8 mouse cellular contexts compared by ENCODE assay signal in genomic region chr2:25182664-25183063, GRCm38 (mm10). TPM values are rescaled to one million over a fixed set of nuclear protein-coding genes. Genes with fewer than 3 reads are reported as not detected.
DNase-seq lines count a peak whose midpoint lies in the region; ATAC-seq and TF ChIP-seq lines count a peak whose summit lies in the region.

No protein-coding gene starts in this region.

- H3K4me1 ChIP-seq in lung, postnatal 0 days (ENCODE audit: insufficient read depth, low read depth, low read length) = peaks cover 6% of the 10 kb centered on the region; the same call in 1 of the 2 replicates
- peaks cover 21% of the 10 kb centered on the region for H3K4me1 ChIP-seq in liver, embryonic 11.5 days (replicated peaks; ENCODE audit: control insufficient read depth, insufficient read depth, low read length)
- peaks cover 3% of the 10 kb centered on the region; the same call in 1 of the 2 replicates for H3K4me1 ChIP-seq in stomach, postnatal 0 days (replicated peaks; ENCODE audit: control insufficient read depth, insufficient read depth)
- H3K4me1 ChIP-seq in thymus, adult 2 months (replicated peaks; ENCODE audit: control insufficient read depth, insufficient read depth, low read length) = peaks cover 36% of the 10 kb centered on the region

- H3K9ac ChIP-seq in lung, postnatal 0 days (replicated peaks; ENCODE audit: low read depth) = 0 out of 2 replicates have a peak overlapping the region, but pooled peaks have one; percentile 16
- H3K9ac ChIP-seq in liver, embryonic 11.5 days (ENCODE audit: low read depth, low read length) = 0 out of 2 replicates have a peak overlapping the region, but pooled peaks have one; percentile 38
- 0 out of 2 replicates have a peak overlapping the region, but pooled peaks have one; percentile 32 for H3K9ac ChIP-seq in stomach, postnatal 0 days (ENCODE audit: low read length)

- TF ChIP-seq CTCF in lung, postnatal 0 days (IDR thresholded peaks at IDR 0.05) = no peak
- no peak for TF ChIP-seq CTCF in stomach, postnatal 0 days (IDR thresholded peaks at IDR 0.05; ENCODE audit: low read depth)
- TF ChIP-seq CTCF in thymus, adult 2 months (IDR thresholded peaks at IDR 0.05; ENCODE audit: borderline replicate concordance, control insufficient read depth, extremely low read depth, insufficient read depth, low read length, poor library complexity) = no peak

- no peaks in the 10 kb centered on the region for H3K9me3 ChIP-seq in lung, postnatal 0 days (ENCODE audit: low read length)
- no peaks in the 10 kb centered on the region for H3K9me3 ChIP-seq in liver, embryonic 11.5 days (ENCODE audit: control insufficient read depth, low read length)
- no peaks in the 10 kb centered on the region for H3K9me3 ChIP-seq in stomach, postnatal 0 days (ENCODE audit: control insufficient read depth, low read length)

- peak overlapping the region; percentile 63 for H3K4me3 ChIP-seq in lung, postnatal 0 days (ENCODE audit: low read depth, low read length)
- H3K4me3 ChIP-seq in liver, embryonic 11.5 days (ENCODE audit: low read depth, low read length) = peak overlapping the region; percentile 65
- peak overlapping the region; percentile 17; the same call in 1 of the 2 replicates for H3K4me3 ChIP-seq in stomach, postnatal 0 days (ENCODE audit: low read depth, low read length)
- H3K4me3 ChIP-seq in thymus, adult 2 months (ENCODE audit: control insufficient read depth, insufficient read depth, low read length) = no peak overlapping the region

- peak; percentile 24 for DNase-seq in CD4-positive, CD25-positive, alpha-beta regulatory T cell, adult 2 months (ENCODE audit: low read depth, low spot score)
- DNase-seq in lung, postnatal 0 days (ENCODE audit: low spot score) = no peak
- no peak for DNase-seq in lung, postnatal 25 days (ENCODE audit: low spot score)
- DNase-seq in liver, embryonic 11.5 days (ENCODE audit: low spot score) = no peak
- no peak for DNase-seq in stomach, postnatal 0 days (ENCODE audit: low spot score)
- DNase-seq in gastrocnemius, adult 18-20 months (ENCODE audit: low spot score) = no peak
- no peak for DNase-seq in thymus, adult 2 months

- TF ChIP-seq POLR2A in thymus, adult 2 months (IDR thresholded peaks at IDR 0.05; ENCODE audit: control insufficient read depth, extremely low read depth, insufficient read depth, low read length, poor library complexity) = no peak

- WGBS in lung, postnatal 0 days = 26% methylated on average over 6 of the region's 6 CpGs
- 32% methylated on average over 6 of the region's 6 CpGs for WGBS in liver, embryonic 11.5 days
- 43% methylated on average over 6 of the region's 6 CpGs for WGBS in stomach, postnatal 0 days
- WGBS in thymus, adult 2 months = 36% methylated on average over 6 of the region's 6 CpGs

- TF ChIP-seq EP300 in lung, postnatal 0 days (IDR thresholded peaks at IDR 0.05) = no peak
- no peak for TF ChIP-seq EP300 in stomach, postnatal 0 days (optimal IDR thresholded peaks at IDR 0.05)

- peak overlapping the region; percentile 91 for H3K4me2 ChIP-seq in lung, postnatal 0 days (replicated peaks; ENCODE audit: low read depth, low read length)
- H3K4me2 ChIP-seq in liver, embryonic 11.5 days = peak overlapping the region; percentile 96
- peak overlapping the region; percentile 42 for H3K4me2 ChIP-seq in stomach, postnatal 0 days (replicated peaks; ENCODE audit: low read depth)

- no peaks in the 10 kb centered on the region for H3K36me3 ChIP-seq in lung, postnatal 0 days (ENCODE audit: insufficient read depth, low read length)
- H3K36me3 ChIP-seq in liver, embryonic 11.5 days (ENCODE audit: control insufficient read depth, insufficient read depth, low read length) = no peaks in the 10 kb centered on the region
- H3K36me3 ChIP-seq in stomach, postnatal 0 days (ENCODE audit: control insufficient read depth, insufficient read depth, low read length) = no peaks in the 10 kb centered on the region
- no peaks in the 10 kb centered on the region for H3K36me3 ChIP-seq in thymus, adult 2 months (ENCODE audit: control insufficient read depth, insufficient read depth, low read length)

- 0 out of 2 replicates have a peak, but pooled peaks cover 16% of the 10 kb centered on the region for H3K27me3 ChIP-seq in lung, postnatal 0 days (replicated peaks; ENCODE audit: insufficient read depth, low read length)
- peaks cover 68% of the 10 kb centered on the region for H3K27me3 ChIP-seq in liver, embryonic 11.5 days (replicated peaks; ENCODE audit: control insufficient read depth, insufficient read depth, low read length)
- H3K27me3 ChIP-seq in stomach, postnatal 0 days (ENCODE audit: control insufficient read depth, insufficient read depth, low read length) = no peaks in the 10 kb centered on the region; the same call in 1 of the 2 replicates
- H3K27me3 ChIP-seq in thymus, adult 2 months (ENCODE audit: control insufficient read depth, insufficient read depth, low read length) = no peaks in the 10 kb centered on the region

- no peak overlapping the region for H3K27ac ChIP-seq in lung, postnatal 0 days (ENCODE audit: low read length)
- no peak overlapping the region for H3K27ac ChIP-seq in liver, embryonic 11.5 days (ENCODE audit: low read depth, low read length)
- H3K27ac ChIP-seq in stomach, postnatal 0 days (replicated peaks) = no peak overlapping the region
- H3K27ac ChIP-seq in thymus, adult 2 months (ENCODE audit: control insufficient read depth, insufficient read depth, low read length) = no peak overlapping the region

- no peak for ATAC-seq in CD4-positive, CD25-positive, alpha-beta regulatory T cell, adult 4 months
- ATAC-seq in lung, postnatal 0 days = no peak
- ATAC-seq in liver, embryonic 11.5 days (replicated peaks; ENCODE audit: low FRiP score) = no peak
- no peak for ATAC-seq in stomach, postnatal 0 days (ENCODE audit: low FRiP score, low TSS enrichment)

RNA-seq across cellular contexts. Expression of gene Nrarp, which starts 2.1 kb away (rescaled TPM):
- under 1 TPM in 1 of 2 experiments, not detected in 1; 0.28 TPM for polyA plus RNA-seq in CD4-positive, CD25-positive, alpha-beta regulatory T cell, adult 4 months (2017; shearing (Covaris generic))
- polyA plus RNA-seq in lung, postnatal 0 days (2015; fragmentation: Nextera tagmentation; extraction: Ambion mirVana) = 14.1 and 16.0 TPM in 2 replicates
- 6.5 and 7.6 TPM in 2 replicates for polyA plus RNA-seq in liver, embryonic 11.5 days (2014; fragmentation: Nextera tagmentation; extraction: Ambion mirVana)
- polyA plus RNA-seq in stomach, postnatal 0 days (2015; fragmentation: Nextera tagmentation; extraction: Ambion mirVana) = 25.3 and 25.6 TPM in 2 replicates
- total RNA-seq in gastrocnemius, adult 18-20 months (2021) = 1 to 10 TPM; 3.4 to 8.6 TPM
- 13.7 and 16.9 TPM in 2 replicates for polyA plus RNA-seq in thymus, adult 2 months (2012; rRNA removed)

RNA-seq across cellular contexts. Expression of gene Tor4a, which starts 14.0 kb away (rescaled TPM):
- 10 to 100 TPM; 60.5 to 94.3 TPM for polyA plus RNA-seq in CD4-positive, CD25-positive, alpha-beta regulatory T cell, adult 4 months (2017; shearing (Covaris generic))
- 13.8 and 14.8 TPM in 2 replicates for polyA plus RNA-seq in lung, postnatal 0 days (2015; fragmentation: Nextera tagmentation; extraction: Ambion mirVana)
- polyA plus RNA-seq in liver, embryonic 11.5 days (2014; fragmentation: Nextera tagmentation; extraction: Ambion mirVana) = 12.1 and 13.1 TPM in 2 replicates
- 13.1 and 13.7 TPM in 2 replicates for polyA plus RNA-seq in stomach, postnatal 0 days (2015; fragmentation: Nextera tagmentation; extraction: Ambion mirVana)
- 1 to 10 TPM in 1 of 2 experiments, under 1 TPM in 1; 0.84 to 1.2 TPM for total RNA-seq in gastrocnemius, adult 18-20 months (2021)
- polyA plus RNA-seq in thymus, adult 2 months (2012; rRNA removed) = 90.6 and 94.7 TPM in 2 replicates

RNA-seq across cellular contexts. Expression of gene Nelfb, which starts 28.6 kb away (rescaled TPM):
- 10 to 100 TPM; 48.2 to 55.8 TPM for polyA plus RNA-seq in CD4-positive, CD25-positive, alpha-beta regulatory T cell, adult 4 months (2017; shearing (Covaris generic))
- 74.0 and 80.1 TPM in 2 replicates for polyA plus RNA-seq in lung, postnatal 0 days (2015; fragmentation: Nextera tagmentation; extraction: Ambion mirVana)
- 85.3 and 86.3 TPM in 2 replicates for polyA plus RNA-seq in liver, embryonic 11.5 days (2014; fragmentation: Nextera tagmentation; extraction: Ambion mirVana)
- 58.6 and 59.1 TPM in 2 replicates for polyA plus RNA-seq in stomach, postnatal 0 days (2015; fragmentation: Nextera tagmentation; extraction: Ambion mirVana)
- total RNA-seq in gastrocnemius, adult 18-20 months (2021) = 10 to 100 TPM; 18.8 to 21.3 TPM
- 105 and 115 TPM in 2 replicates for polyA plus RNA-seq in thymus, adult 2 months (2012; rRNA removed)

RNA-seq across cellular contexts. Expression of gene Stpg3, which starts 31.8 kb away (rescaled TPM):
- polyA plus RNA-seq in CD4-positive, CD25-positive, alpha-beta regulatory T cell, adult 4 months (2017; shearing (Covaris generic)) = not detected
- polyA plus RNA-seq in lung, postnatal 0 days (2015; fragmentation: Nextera tagmentation; extraction: Ambion mirVana) = 0.12 TPM in 1 of 2 replicates, not detected in the other
- polyA plus RNA-seq in liver, embryonic 11.5 days (2014; fragmentation: Nextera tagmentation; extraction: Ambion mirVana) = 0.29 TPM in 1 of 2 replicates, not detected in the other
- not detected in 2 replicates for polyA plus RNA-seq in stomach, postnatal 0 days (2015; fragmentation: Nextera tagmentation; extraction: Ambion mirVana)
- total RNA-seq in gastrocnemius, adult 18-20 months (2021) = not detected
- 0.12 TPM in 1 of 2 replicates, not detected in the other for polyA plus RNA-seq in thymus, adult 2 months (2012; rRNA removed)

RNA-seq across cellular contexts. Expression of gene Fam166a, which starts 35.9 kb away (rescaled TPM):
- not detected for polyA plus RNA-seq in CD4-positive, CD25-positive, alpha-beta regulatory T cell, adult 4 months (2017; shearing (Covaris generic))
- polyA plus RNA-seq in lung, postnatal 0 days (2015; fragmentation: Nextera tagmentation; extraction: Ambion mirVana) = 0.32 and 0.98 TPM in 2 replicates
- polyA plus RNA-seq in liver, embryonic 11.5 days (2014; fragmentation: Nextera tagmentation; extraction: Ambion mirVana) = 0.45 TPM in 2 replicates
- polyA plus RNA-seq in stomach, postnatal 0 days (2015; fragmentation: Nextera tagmentation; extraction: Ambion mirVana) = 0.92 TPM in 1 of 2 replicates, not detected in the other
- total RNA-seq in gastrocnemius, adult 18-20 months (2021) = not detected
- 0.11 and 0.12 TPM in 2 replicates for polyA plus RNA-seq in thymus, adult 2 months (2012; rRNA removed)

Comparison
In these comparisons a context has a peak if more than half of its experiments do, and no peak if none do; other contexts are left out.
1. H3K4me2 ChIP-seq: peak in every context shown above with its lines; median percentile 96 in liver, embryonic 11.5 days; 91 in lung, postnatal 0 days; 42 in stomach, postnatal 0 days.